Mouse (Mus musculus): ENCODE data around the gene Srsf11. TPM values are rescaled to one million over a fixed set of nuclear protein-coding genes. Genes with fewer than 3 reads are reported as not detected.

Gene Srsf11
- total and polyA plus RNA-seq, 3 experiments = 87.1 to 426 (median 239) TPM

DNA sequence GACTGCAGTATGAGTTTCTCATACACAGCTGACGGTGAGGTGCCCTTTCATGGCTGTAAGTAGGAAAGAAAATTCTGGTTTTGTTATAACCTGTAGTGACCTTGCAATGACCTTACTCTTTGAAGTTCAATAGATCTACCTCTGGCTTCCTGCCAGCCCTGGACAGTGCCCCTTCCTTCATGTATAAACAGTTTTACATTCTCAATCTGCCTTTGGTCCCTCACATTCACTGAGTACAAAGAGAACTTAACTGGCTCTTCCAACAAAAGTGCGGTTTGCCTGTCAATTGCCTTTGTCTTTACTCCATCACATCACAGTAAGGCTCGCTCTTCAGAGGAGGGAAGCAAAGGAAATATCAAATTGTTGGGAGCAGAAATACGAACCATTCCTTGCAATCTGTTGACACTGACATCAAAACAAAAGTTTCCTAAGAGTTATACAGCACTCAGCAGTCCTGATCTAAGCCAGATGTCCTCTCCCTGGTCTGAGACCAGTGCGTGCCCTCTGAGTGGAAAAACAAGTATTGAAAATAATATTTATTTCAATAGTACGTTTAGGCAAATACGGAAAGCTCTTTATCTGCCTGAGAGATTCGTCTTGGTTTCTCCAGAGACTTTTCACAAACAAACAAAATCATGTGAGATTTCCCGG is 32.3 kb upstream of the Srsf11 start:
- no peak for TF ChIP-seq POLR2AphosphoS5 (IDR thresholded peaks at IDR 0.05; ENCODE audit: insufficient replicate concordance, low read depth, low read length)
- no peak for TF ChIP-seq TAL1 (conservative IDR thresholded peaks at IDR 0.05; ENCODE audit: low read depth, low read length)
- no peak for TF ChIP-seq CTCF (IDR thresholded peaks at IDR 0.05; ENCODE audit: low read depth, low read length)
- no peak for TF ChIP-seq GATA1 (IDR thresholded peaks at IDR 0.05; ENCODE audit: borderline replicate concordance, low read length)
- no peak for TF ChIP-seq GATA2 (IDR thresholded peaks at IDR 0.05; ENCODE audit: borderline replicate concordance, low read depth, low read length)
- Histone ChIP-seq H3K4me1 (ENCODE audit: insufficient read depth, low read depth, low read length) (no peaks in the 10 kb centered on the region), H3K36me3 (replicated peaks) (peaks cover 29% of the 10 kb centered on the region), H3K4me3 (ENCODE audit: low read depth, low read length) (no peak overlapping the region), H3K27me3 (ENCODE audit: insufficient read depth, low read length) (no peaks in the 10 kb centered on the region), H3K9me3 (replicated peaks) (no peaks in the 10 kb centered on the region)
- DNase-seq (ENCODE audit: low spot score) (no peak), ATAC-seq (ENCODE audit: extremely low read depth, insufficient number of reproducible peaks, low FRiP score, poor library complexity, severe bottlenecking) (no peak)

DNA sequence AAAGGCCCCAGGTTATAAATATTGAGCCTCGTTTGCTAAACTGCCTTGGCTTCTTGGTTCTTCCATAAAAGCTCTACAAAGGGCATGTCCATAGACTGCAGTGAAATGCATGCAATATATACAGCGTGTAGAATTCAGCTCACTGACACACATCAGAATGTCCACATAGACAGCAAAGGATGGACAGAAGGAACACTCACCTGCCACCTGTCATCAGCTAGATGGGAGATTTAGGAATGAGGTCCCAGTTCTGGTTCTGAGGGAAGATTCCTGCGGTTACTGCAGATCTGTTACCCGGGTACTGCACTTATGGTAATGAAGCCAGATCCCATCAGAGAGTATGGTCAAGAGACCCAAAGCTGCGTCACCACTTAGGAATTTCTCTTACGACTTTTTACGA is 31.5 kb upstream of the Srsf11 start:
- no peaks in the 10 kb centered on the region for H3K4me1 ChIP-seq (ENCODE audit: insufficient read depth, low read depth, low read length)
- no peak for DNase-seq (ENCODE audit: low spot score)
- no peak overlapping the region for H3K4me3 ChIP-seq (ENCODE audit: low read depth, low read length)
- no peak for ATAC-seq (ENCODE audit: extremely low read depth, insufficient number of reproducible peaks, low FRiP score, poor library complexity, severe bottlenecking)
- no peaks in the 10 kb centered on the region for H3K27me3 ChIP-seq (ENCODE audit: insufficient read depth, low read length)
- H3K9me3 ChIP-seq (replicated peaks) = no peaks in the 10 kb centered on the region
- no peak for TF ChIP-seq CTCF (IDR thresholded peaks at IDR 0.05; ENCODE audit: low read depth, low read length)
- peaks cover 33% of the 10 kb centered on the region for H3K36me3 ChIP-seq (replicated peaks)

DNA sequence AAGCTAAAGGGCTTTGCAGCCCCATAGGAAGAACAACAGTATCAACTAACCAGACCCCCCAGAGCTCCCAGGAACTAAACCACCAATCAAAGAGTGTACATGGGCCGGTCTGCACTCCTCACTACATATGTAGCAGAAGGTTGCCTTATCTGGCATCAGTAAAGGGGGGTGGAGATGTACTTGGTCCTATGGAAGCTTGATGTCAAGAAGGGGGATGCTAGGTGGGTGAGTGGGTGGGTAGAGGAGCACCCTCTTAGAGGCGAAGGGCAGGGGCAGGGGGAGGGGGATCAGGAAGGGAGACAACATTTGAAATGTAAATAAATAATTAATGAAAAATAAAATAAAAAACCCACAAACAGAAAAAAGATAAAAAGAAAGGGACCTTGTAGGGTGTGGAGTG is 28.8 kb upstream of the Srsf11 start:
- no peak for TF ChIP-seq POLR2AphosphoS5 (IDR thresholded peaks at IDR 0.05; ENCODE audit: insufficient replicate concordance, low read depth, low read length)
- TF ChIP-seq TAL1 (conservative IDR thresholded peaks at IDR 0.05; ENCODE audit: low read depth, low read length) = no peak
- TF ChIP-seq CTCF (IDR thresholded peaks at IDR 0.05; ENCODE audit: low read depth, low read length) = no peak
- no peak for TF ChIP-seq GATA2 (IDR thresholded peaks at IDR 0.05; ENCODE audit: borderline replicate concordance, low read depth, low read length)
- no peak for TF ChIP-seq GATA1 (IDR thresholded peaks at IDR 0.05; ENCODE audit: borderline replicate concordance, low read length)

DNA sequence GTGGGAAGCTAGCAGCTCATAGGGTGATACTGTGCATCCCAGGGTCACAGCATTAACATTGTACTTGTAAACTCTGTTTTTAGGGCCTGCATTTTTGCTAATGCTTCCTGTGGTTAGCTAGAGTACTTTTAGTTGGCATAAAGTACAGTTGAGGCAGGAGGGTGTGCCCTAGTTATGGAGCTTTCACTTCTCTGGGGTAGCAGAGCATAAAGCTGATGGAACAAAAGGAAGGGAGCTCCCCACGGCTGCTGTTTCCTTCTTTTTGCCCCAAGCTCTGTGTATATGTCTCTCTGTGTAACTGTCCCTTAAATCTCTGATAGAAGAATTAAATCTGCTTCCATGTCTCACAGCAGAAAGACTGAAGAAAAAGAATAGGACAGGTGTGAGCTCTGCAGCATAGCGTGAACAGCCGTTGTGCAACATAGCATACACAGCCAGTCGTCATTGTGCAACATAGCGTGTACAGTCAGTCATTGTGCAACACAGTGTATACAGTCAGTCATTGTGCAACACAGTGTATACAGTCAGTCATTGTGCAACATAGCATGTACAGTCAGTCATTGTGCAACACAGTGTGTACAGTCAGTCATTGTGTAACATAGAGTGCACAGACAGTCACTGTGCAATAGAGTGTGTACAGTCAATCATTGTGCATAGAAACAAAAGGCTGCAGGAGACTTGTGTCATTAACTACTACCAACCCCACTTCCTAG is 25.5 kb upstream of the Srsf11 start:
- Histone ChIP-seq H3K4me3 (ENCODE audit: low read depth, low read length) (no peak overlapping the region), H3K9me3 (replicated peaks) (no peaks in the 10 kb centered on the region), H3K36me3 (replicated peaks) (peaks cover 60% of the 10 kb centered on the region), H3K4me1 (ENCODE audit: insufficient read depth, low read depth, low read length) (no peaks in the 10 kb centered on the region), H3K27me3 (ENCODE audit: insufficient read depth, low read length) (no peaks in the 10 kb centered on the region)
- ATAC-seq (ENCODE audit: extremely low read depth, insufficient number of reproducible peaks, low FRiP score, poor library complexity, severe bottlenecking) (peak; percentile 19; the same call in 1 of the 2 replicates), DNase-seq (ENCODE audit: low spot score) (no peak)
- no peak for TF ChIP-seq GATA1 (IDR thresholded peaks at IDR 0.05; ENCODE audit: borderline replicate concordance, low read length)
- no peak for TF ChIP-seq POLR2AphosphoS5 (IDR thresholded peaks at IDR 0.05; ENCODE audit: insufficient replicate concordance, low read depth, low read length)
- no peak for TF ChIP-seq TAL1 (conservative IDR thresholded peaks at IDR 0.05; ENCODE audit: low read depth, low read length)
- TF ChIP-seq CTCF (IDR thresholded peaks at IDR 0.05; ENCODE audit: low read depth, low read length) = no peak
- no peak for TF ChIP-seq GATA2 (IDR thresholded peaks at IDR 0.05; ENCODE audit: borderline replicate concordance, low read depth, low read length)

More for the DNA sequence above, 28.8 kb upstream of the Srsf11 start:
- DNase-seq (ENCODE audit: low spot score) = no peak
- H3K27me3 ChIP-seq (ENCODE audit: insufficient read depth, low read length) = no peaks in the 10 kb centered on the region
- H3K36me3 ChIP-seq (replicated peaks) = peaks cover 46% of the 10 kb centered on the region
- H3K4me3 ChIP-seq (ENCODE audit: low read depth, low read length) = no peak overlapping the region
- no peaks in the 10 kb centered on the region for H3K9me3 ChIP-seq (replicated peaks)
- no peaks in the 10 kb centered on the region for H3K4me1 ChIP-seq (ENCODE audit: insufficient read depth, low read depth, low read length)
- ATAC-seq (ENCODE audit: extremely low read depth, insufficient number of reproducible peaks, low FRiP score, poor library complexity, severe bottlenecking) = no peak

DNA sequence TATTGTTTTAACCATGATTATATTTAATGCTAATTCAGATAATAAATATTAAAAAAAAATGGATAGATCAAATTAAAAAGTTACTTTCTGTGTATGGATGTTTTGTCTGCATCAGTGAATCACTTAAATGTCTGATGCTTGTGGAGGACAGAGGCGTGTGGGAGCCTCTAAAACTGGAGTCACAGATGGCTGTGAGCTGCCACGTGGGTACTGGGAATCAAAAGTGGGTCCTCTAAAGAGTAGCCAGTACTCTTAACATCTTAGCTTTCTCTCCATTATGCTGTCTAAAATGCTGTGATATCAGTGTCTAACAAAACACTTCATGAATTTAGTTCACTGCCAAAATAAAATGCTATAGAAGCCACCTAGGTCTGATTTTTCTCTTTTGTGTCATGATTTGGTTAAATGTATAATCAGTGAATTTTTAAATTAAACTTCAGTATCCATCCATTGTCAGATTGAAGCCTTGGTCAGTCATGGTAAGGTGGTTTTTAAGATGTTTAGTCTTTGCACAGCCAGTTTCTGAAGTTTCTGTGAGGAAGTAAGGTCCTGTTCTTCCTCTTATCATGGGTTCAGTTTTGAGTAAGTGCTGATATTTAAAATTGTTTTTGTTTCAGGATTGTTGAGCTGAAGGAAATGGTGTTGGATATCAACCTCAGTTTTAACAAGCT is 24.3 kb upstream of the Srsf11 start:
- Histone ChIP-seq H3K27me3 (ENCODE audit: insufficient read depth, low read length) (no peaks in the 10 kb centered on the region), H3K9me3 (replicated peaks) (no peaks in the 10 kb centered on the region), H3K36me3 (replicated peaks) (peaks cover 66% of the 10 kb centered on the region), H3K4me1 (ENCODE audit: insufficient read depth, low read depth, low read length) (no peaks in the 10 kb centered on the region), H3K4me3 (ENCODE audit: low read depth, low read length) (no peak overlapping the region)
- no peak for DNase-seq (ENCODE audit: low spot score)
- ATAC-seq (ENCODE audit: extremely low read depth, insufficient number of reproducible peaks, low FRiP score, poor library complexity, severe bottlenecking) = no peak
- TF ChIP-seq CTCF (IDR thresholded peaks at IDR 0.05; ENCODE audit: low read depth, low read length) (no peak), TAL1 (conservative IDR thresholded peaks at IDR 0.05; ENCODE audit: low read depth, low read length) (no peak), GATA1 (IDR thresholded peaks at IDR 0.05; ENCODE audit: borderline replicate concordance, low read length) (no peak), GATA2 (IDR thresholded peaks at IDR 0.05; ENCODE audit: borderline replicate concordance, low read depth, low read length) (no peak), POLR2AphosphoS5 (IDR thresholded peaks at IDR 0.05; ENCODE audit: insufficient replicate concordance, low read depth, low read length) (no peak)

DNA sequence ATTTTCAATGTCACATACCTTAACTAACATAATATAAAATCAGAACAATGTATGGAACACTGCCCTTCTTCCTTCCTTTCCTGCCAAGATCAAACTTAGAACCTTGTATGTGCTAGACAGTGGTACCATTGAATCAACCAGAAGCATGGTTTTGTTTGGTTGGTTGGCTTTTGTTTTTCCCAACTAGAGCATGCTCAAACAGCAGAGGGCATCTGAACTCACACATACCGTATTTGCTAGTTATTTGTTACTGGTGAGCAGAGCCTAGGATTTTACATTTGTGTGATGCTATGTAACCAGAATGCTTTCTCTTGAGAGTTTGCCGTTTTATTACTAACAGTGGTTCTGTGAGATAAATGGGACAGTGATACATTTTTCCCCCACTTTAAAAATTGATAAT is 13.1 kb upstream of the Srsf11 start:
- peaks cover 36% of the 10 kb centered on the region for H3K36me3 ChIP-seq (replicated peaks)
- DNase-seq (ENCODE audit: low spot score) (no peak), ATAC-seq (ENCODE audit: extremely low read depth, insufficient number of reproducible peaks, low FRiP score, poor library complexity, severe bottlenecking) (no peak)
- H3K9me3 ChIP-seq (replicated peaks) = no peaks in the 10 kb centered on the region
- H3K4me1 ChIP-seq (ENCODE audit: insufficient read depth, low read depth, low read length) = no peaks in the 10 kb centered on the region
- TF ChIP-seq GATA2 (IDR thresholded peaks at IDR 0.05; ENCODE audit: borderline replicate concordance, low read depth, low read length) = no peak
- TF ChIP-seq TAL1 (conservative IDR thresholded peaks at IDR 0.05; ENCODE audit: low read depth, low read length) = no peak
- TF ChIP-seq CTCF (IDR thresholded peaks at IDR 0.05; ENCODE audit: low read depth, low read length) = no peak
- no peak for TF ChIP-seq POLR2AphosphoS5 (IDR thresholded peaks at IDR 0.05; ENCODE audit: insufficient replicate concordance, low read depth, low read length)
- no peak for TF ChIP-seq GATA1 (IDR thresholded peaks at IDR 0.05; ENCODE audit: borderline replicate concordance, low read length)
- H3K4me3 ChIP-seq (ENCODE audit: low read depth, low read length) = no peak overlapping the region
- no peaks in the 10 kb centered on the region for H3K27me3 ChIP-seq (ENCODE audit: insufficient read depth, low read length)

Measured in G1E (cell line).